ENCODE assay signal across 10 mouse cellular contexts in the genomic region with DNA sequence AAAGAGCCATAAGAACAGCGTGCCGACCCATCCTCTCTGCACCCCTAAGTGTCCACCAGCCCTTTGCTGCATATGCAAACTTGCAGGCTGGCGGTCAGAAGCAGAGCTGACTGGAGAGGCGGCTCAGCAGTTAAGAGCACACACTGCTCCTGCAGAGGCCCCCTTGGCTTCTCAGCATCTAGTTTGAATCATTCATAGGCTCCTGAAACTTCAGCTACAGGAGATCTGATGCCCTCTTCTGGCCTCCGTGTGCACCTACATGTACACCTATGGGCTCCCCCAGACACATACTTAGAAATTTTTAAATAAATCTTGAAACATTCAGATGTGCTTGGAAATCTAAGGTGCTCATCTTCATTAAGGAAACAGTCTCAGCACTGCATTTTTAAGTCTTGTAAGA. TPM values are rescaled to one million over a fixed set of nuclear protein-coding genes. Genes with fewer than 3 reads are reported as not detected.
DNase-seq lines count a peak whose midpoint lies in the region; ATAC-seq and TF ChIP-seq lines count a peak whose summit lies in the region.
"Had no signal": no experiment of that assay in that cellular context is flagged by ENCODE, and none has a peak within 500 bp of the region (broad histone marks: within the 10 kb centered on the region; RNA-seq: fewer than 3 reads in every experiment).

No protein-coding gene starts in this region.

- ATAC-seq in hindbrain, postnatal 0 days, result peak; percentile 73; the same call in 1 of the 2 replicates

- no peaks in the 10 kb centered on the region for H3K27me3 ChIP-seq in heart, embryonic 10.5 days (ENCODE audit: insufficient read depth, poor library complexity, severe bottlenecking)
- no peaks in the 10 kb centered on the region for H3K27me3 ChIP-seq in hindbrain, postnatal 0 days (ENCODE audit: insufficient read depth, low read length)

- peaks cover 15% of the 10 kb centered on the region for H3K4me1 ChIP-seq in heart, embryonic 10.5 days
- no peaks in the 10 kb centered on the region for H3K4me1 ChIP-seq in hindbrain, postnatal 0 days (ENCODE audit: insufficient read depth, low read length)

- 14% methylated on average over 5 of the region's 5 CpGs for WGBS in heart, embryonic 10.5 days
- WGBS in hindbrain, postnatal 0 days, result 11% methylated on average over 5 of the region's 5 CpGs

- peak overlapping the region; percentile 69 for H3K27ac ChIP-seq in heart, embryonic 10.5 days
- H3K27ac ChIP-seq in hindbrain, postnatal 0 days, result no peak overlapping the region
- H3K27ac ChIP-seq: liver, embryonic 14.5 days had no signal

- intact Hi-C loops in heart, postnatal 25 days (cut with DNase I), result no loop called here

- H3K4me2 ChIP-seq in hindbrain, postnatal 0 days (ENCODE audit: low read depth, low read length), result no peak overlapping the region

- H3K4me3 ChIP-seq in heart, embryonic 10.5 days, result peak overlapping the region; percentile 5; the same call in 1 of the 2 replicates
- H3K4me3 ChIP-seq in hindbrain, postnatal 0 days (ENCODE audit: low read length), result no peak overlapping the region

- DNase-seq in heart, embryonic 10.5 days (ENCODE audit: low spot score), result no peak
- no peak for DNase-seq in heart, postnatal 25 days (ENCODE audit: low spot score)
- peak; percentile 49 for DNase-seq in 3T3-L1 (ENCODE audit: low read depth, low spot score)
- DNase-seq in brain, adult 2 months (ENCODE audit: low read depth, low spot score), result peak; percentile 60
- DNase-seq in hindbrain, postnatal 0 days (ENCODE audit: low spot score), result peak; percentile 74
- DNase-seq in kidney, postnatal 10 days, result no peak
- no peak for DNase-seq in yolk sac, embryonic 10.5 days (ENCODE audit: low spot score)
- no peak for DNase-seq in natural killer cell, adult 2 months (ENCODE audit: low spot score in 2 of 2)
- DNase-seq: cerebellum, adult 8-10 months had no signal

- H3K9me3 ChIP-seq in heart, embryonic 10.5 days, result 0 out of 2 replicates have a peak, but pooled peaks cover 6% of the 10 kb centered on the region
- no peaks in the 10 kb centered on the region for H3K9me3 ChIP-seq in hindbrain, postnatal 0 days (ENCODE audit: low read length)

- TF ChIP-seq CTCF in hindbrain, postnatal 0 days (IDR thresholded peaks at IDR 0.05; ENCODE audit: low read depth), result peak; percentile 71

- H3K36me3 ChIP-seq in heart, embryonic 10.5 days, result peaks cover 96% of the 10 kb centered on the region
- H3K36me3 ChIP-seq in hindbrain, postnatal 0 days (ENCODE audit: insufficient read depth, low read length), result no peaks in the 10 kb centered on the region; the same call in 1 of the 2 replicates

- H3K9ac ChIP-seq in hindbrain, postnatal 0 days (replicated peaks; ENCODE audit: low read length), result no peak overlapping the region
- H3K9ac ChIP-seq: liver, embryonic 14.5 days had no signal

RNA-seq across cellular contexts. Expression of a gene that starts 35.6 kb away (rescaled TPM):
- 349 and 412 TPM in 2 replicates for polyA plus RNA-seq in heart, embryonic 10.5 days (2016; fragmentation: Nextera tagmentation; extraction: Ambion mirVana)
- 100 to 1,000 TPM in 1 of 2 experiments, 10 to 100 TPM in 1; 95.4 to 104 TPM for total RNA-seq in heart, postnatal 25 days (2021)
- total RNA-seq in hindbrain, postnatal 0 days (2014; rRNA removed), result 69.6 and 73.4 TPM in 2 replicates
- 107 and 108 TPM in 2 replicates for polyA plus RNA-seq in hindbrain, postnatal 0 days (2015; fragmentation: Nextera tagmentation; extraction: Ambion mirVana)

Comparison
In these comparisons a context has a peak if more than half of its experiments do, and no peak if none do; other contexts are left out.
1. DNase-seq: peak in 3T3-L1 (single experiment), brain, adult 2 months (single experiment) and hindbrain, postnatal 0 days (single experiment); none in heart, embryonic 10.5 days (single experiment), heart, postnatal 25 days (single experiment), kidney, postnatal 10 days (single experiment), yolk sac, embryonic 10.5 days (single experiment) and natural killer cell, adult 2 months (0 of 2).